Mouse (Mus musculus) ovary, postnatal 14 days (tissue): ENCODE results near the gene Rbfox1.

ENCODE experiments used
- DNase-seq: peaks from one replicate; pipeline ENCODE4 v3.0.0; 2022; ENCODE audit warnings: low spot score

Gene Rbfox1

GRCm38 (mm10) chr16:7241627-7242026 lies 1356.5 kb downstream of the Rbfox1 start:
- DNase-seq: no peak

- no peak for DNase-seq
Observed at GRCm38 (mm10) chr16:7242501-7242900, 1357.3 kb downstream of the Rbfox1 start.

GRCm38 (mm10) chr16:7244382-7244781 lies 1359.2 kb downstream of the Rbfox1 start:
- DNase-seq: no peak

GRCm38 (mm10) chr16:7251696-7252095 lies 1366.5 kb downstream of the Rbfox1 start:
- DNase-seq: no peak

GRCm38 (mm10) chr16:7257366-7257765 lies 1372.2 kb downstream of the Rbfox1 start:
- DNase-seq: no peak

GRCm38 (mm10) chr16:7263261-7263660 lies 1378.1 kb downstream of the Rbfox1 start:
- DNase-seq: no peak

GRCm38 (mm10) chr16:7265715-7266114 lies 1380.6 kb downstream of the Rbfox1 start:
- DNase-seq: no peak

GRCm38 (mm10) chr16:7275501-7275900 lies 1390.3 kb downstream of the Rbfox1 start:
- no peak for DNase-seq

GRCm38 (mm10) chr16:7275901-7276300 lies 1390.7 kb downstream of the Rbfox1 start:
- no peak for DNase-seq

GRCm38 (mm10) chr16:7279544-7279943 lies 1394.4 kb downstream of the Rbfox1 start:
- no peak for DNase-seq

- no peak for DNase-seq
Observed at GRCm38 (mm10) chr16:7282257-7282656, 1397.1 kb downstream of the Rbfox1 start.

GRCm38 (mm10) chr16:7292985-7293805 lies 1408.0 kb downstream of the Rbfox1 start:
- no peak for DNase-seq

GRCm38 (mm10) chr16:7302416-7302815 lies 1417.3 kb downstream of the Rbfox1 start:
- DNase-seq: no peak

- DNase-seq: no peak
Observed at GRCm38 (mm10) chr16:7329196-7329595, 1444.0 kb downstream of the Rbfox1 start.

- DNase-seq: no peak
Observed at GRCm38 (mm10) chr16:7341186-7341585, 1456.0 kb downstream of the Rbfox1 start.

GRCm38 (mm10) chr16:7345298-7345697 lies 1460.1 kb downstream of the Rbfox1 start:
- DNase-seq: no peak

GRCm38 (mm10) chr16:7346001-7346625 lies 1461.0 kb downstream of the Rbfox1 start:
- no peak for DNase-seq

- no peak for DNase-seq
Observed at GRCm38 (mm10) chr16:7347522-7348165, 1462.5 kb downstream of the Rbfox1 start.

GRCm38 (mm10) chr16:7352808-7353207 lies 1467.7 kb downstream of the Rbfox1 start:
- no peak for DNase-seq

- DNase-seq: no peak
Observed at GRCm38 (mm10) chr16:7354116-7354515, 1469.0 kb downstream of the Rbfox1 start.

- DNase-seq: no peak
Observed at GRCm38 (mm10) chr16:7359043-7359442, 1473.9 kb downstream of the Rbfox1 start.

GRCm38 (mm10) chr16:7360706-7361105 lies 1475.6 kb downstream of the Rbfox1 start:
- DNase-seq: no peak

- no peak for DNase-seq
Observed at GRCm38 (mm10) chr16:7365878-7366277, 1480.7 kb downstream of the Rbfox1 start.
